Mouse (Mus musculus) liver (tissue): Measurements from ENCODE around the gene Rngtt.

Source experiments
- DNase-seq: peaks from one replicate; pipeline ENCODE4 v3.0.0-alpha.2; 2020; ENCODE audit warnings: mixed read lengths

Gene Rngtt

GRCm38 (mm10) chr4:33446881-33447280, 136.8 kb downstream of the Rngtt start:
- no peak for DNase-seq

DNA sequence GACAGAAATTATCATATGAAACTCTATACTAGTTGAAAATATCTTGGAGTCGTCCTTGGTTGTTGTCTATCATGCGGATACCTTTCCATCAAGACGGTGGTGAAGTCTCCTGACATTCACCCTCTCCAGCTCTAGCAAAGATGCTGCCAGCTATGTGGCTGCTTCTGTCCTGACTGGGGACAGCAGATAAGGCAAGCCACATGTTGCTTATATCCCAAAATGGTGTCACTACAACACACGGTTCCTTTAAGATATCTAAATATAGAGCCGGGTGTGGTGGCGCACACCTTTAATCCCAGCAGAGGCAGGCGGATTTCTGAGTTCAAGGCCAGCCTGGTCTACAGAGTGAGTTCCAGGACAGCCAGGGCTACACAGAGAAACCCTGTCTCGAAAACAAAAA, 140.2 kb downstream of the Rngtt start:
- peak; percentile 64 for DNase-seq

DNA sequence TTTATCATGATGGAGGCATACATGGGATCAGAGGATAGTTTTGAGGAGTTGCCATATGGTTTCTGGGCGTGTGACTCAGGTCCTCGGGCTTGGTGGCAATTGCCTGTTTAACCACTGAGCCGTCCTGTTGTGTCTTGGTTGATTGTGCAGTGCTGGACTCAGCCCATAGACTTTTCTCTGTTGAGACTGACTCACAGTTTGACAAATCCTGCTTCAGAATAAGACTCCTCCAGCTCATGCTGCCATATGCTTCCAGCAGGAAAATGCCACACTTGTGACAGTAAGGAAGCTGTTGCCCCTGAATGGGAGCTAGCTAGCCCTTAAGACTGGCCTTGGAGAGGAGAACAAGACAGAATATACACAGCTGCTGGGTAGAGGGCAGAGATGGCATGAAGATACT, 149.7 kb downstream of the Rngtt start:
- DNase-seq, result no peak

DNA sequence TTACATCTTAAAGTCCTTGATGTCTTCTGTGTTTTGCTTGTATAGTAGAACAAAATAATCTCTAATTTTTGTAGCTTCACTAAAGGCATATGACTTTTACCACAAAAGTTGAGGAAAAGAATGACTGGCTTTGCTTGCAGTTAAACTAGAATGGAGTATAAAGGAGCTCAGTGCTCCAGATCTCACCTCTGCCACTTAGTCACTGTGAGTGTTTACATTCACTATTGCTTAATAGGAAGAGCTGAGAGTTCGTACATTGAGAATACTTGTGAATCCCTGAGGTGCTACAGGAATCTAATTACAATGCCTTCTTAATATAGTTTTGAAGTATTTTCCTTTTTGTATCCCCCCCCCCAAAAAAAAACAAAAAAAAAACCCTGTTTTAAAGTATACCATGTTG, 154.3 kb downstream of the Rngtt start:
- DNase-seq, result no peak

GRCm38 (mm10) chr4:33465871-33466270, 155.8 kb downstream of the Rngtt start:
- DNase-seq, result peak; percentile 74

GRCm38 (mm10) chr4:33466970-33467399, 156.9 kb downstream of the Rngtt start:
- DNase-seq, result peak; percentile 75

DNA sequence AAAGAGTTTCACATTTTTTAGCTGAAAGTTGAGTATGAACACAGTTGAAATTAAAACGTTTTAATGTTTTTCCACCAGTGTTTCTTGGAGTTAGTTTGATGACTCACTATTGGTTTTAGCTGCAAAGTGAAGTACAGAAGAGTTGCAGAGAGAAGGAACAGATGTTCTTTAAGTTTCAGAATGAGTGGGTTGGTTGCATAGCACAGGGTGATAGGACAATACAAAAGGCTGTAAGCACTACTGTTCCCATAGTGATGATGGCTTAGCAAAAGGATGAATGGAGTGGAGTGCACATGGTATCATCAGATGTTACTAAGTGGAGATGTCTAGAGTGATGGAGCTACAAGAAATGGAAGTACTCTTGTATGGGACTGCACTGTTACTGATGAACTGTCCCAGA, 157.5 kb downstream of the Rngtt start:
- no peak for DNase-seq

DNA sequence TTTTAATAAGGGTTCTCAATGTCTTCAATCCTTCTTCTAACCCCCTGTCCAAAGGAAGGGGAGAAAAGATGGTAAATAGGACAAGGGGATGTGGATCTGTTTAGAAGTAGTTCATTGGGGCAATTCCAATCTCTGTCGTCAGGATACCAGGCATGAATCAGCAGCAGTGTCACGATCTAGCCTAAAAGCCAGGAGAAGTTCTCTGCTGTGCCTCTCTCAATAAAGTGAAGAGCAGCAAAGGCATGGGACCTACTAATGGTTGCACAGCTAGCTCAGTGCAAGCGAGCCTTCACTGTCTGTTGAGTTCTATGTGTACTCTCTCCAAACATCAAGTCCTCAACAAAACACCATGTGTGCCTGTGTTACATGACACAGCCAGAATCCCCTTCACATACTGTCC, 158.0 kb downstream of the Rngtt start:
- DNase-seq, result peak; percentile 52

DNA sequence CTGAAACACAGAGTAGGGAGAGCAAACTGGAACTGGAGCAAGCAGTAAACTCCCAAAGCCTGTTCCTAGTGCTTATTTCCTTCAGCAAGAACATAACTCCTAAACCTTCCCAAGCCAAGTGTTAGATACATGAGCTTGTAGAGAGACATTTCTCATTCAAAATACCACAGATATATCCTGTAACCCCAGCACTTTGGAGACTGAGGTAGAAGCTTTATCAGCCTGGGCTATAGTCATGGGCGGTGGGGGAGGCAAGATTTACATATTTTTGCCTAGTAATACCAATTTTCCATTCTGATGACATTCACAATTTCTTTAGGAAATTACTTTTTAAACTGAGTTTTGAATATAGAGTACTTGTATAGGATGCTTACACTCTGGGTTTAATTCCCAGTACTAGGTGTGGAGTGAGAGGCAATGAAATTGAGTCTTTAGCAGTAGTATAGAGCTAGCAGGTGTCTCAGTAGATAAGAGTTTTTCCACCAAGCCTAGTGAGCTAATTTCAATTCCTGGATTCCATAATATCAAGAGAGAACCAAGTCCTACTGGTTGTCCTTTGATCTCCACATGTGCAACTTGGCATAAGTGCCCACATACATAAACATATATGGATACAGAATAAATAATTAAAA, 160.7 kb downstream of the Rngtt start:
- DNase-seq, result peak; percentile 39

GRCm38 (mm10) chr4:33478011-33478785, 168.1 kb downstream of the Rngtt start:
- DNase-seq, result no peak

- no peak for DNase-seq
These were observed 171.6 kb downstream of the Rngtt start for GRCm38 (mm10) chr4:33481721-33482120.

GRCm38 (mm10) chr4:33486050-33486449, 175.9 kb downstream of the Rngtt start:
- DNase-seq, result no peak

- DNase-seq, result no peak
These were observed 181.0 kb downstream of the Rngtt start for GRCm38 (mm10) chr4:33491108-33491507.

DNA sequence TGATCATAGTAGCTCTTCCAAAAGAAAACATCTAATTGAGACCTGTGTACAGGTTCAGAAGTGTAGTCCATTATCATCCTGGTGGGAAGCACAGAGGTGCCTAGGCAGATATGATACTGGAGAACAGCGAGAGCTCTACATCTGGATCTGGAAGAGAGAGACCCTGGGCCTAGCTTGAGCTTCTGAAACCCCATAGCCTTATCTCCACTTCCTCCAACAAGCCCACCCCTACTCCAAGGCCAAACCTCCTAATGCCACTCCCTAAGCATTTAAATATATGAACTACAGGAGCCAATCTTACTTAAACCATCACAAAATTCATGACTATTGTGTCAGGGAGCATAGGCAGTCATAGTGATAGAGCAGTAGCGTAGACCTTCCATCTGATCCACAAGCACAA, 184.3 kb downstream of the Rngtt start:
- no peak for DNase-seq

- DNase-seq, result no peak
These were observed 186.9 kb downstream of the Rngtt start for GRCm38 (mm10) chr4:33496985-33497384.

DNA sequence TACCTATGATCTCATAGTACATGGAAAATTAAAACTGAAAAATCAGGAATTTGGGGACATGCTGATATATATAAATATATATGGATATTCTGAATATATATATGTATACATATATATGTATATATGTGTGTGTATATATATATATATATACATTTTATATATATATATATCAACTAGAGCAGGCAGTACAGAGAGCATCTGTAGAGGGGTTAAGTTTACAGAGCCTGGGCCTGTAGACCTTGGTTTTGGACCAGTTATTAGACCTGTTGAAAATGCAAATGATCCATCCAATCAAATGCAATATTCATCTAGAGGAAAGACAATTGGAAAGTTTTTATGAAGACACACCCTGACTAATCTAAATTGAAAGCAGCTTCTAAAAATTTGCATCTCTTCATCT, 187.5 kb downstream of the Rngtt start:
- no peak for DNase-seq

DNA sequence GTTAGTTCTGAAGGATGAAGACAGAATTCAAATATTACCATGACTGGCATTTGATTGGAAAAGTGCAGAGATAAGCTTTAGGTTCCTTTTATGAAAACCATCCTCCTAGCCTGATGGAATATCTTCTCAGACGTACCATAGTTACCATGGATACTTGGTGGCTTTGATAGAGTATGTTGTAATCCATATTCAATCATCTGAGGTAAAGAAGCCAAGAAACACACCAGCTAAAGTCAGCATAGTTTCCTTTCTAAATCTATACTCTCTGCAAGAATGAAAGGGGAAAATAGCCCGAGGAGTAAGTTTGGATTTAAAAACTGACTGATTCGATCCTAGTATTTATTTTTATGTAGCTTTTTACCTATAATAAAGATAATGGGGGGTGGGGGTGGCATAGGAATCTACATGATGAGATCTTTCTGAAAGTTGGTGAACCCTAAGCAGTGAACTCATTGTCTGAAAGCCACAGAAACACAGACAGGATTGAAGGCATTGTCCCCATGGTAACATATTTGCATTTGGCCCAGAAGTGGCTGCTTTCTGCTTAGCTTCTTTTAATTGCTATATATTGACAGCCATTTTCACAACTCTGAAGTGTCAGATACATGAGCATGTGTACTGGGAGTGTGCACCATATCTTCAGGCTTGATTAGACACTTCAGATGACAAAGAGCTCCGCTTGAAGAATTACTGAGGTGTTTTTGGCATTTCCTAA, 188.2 kb downstream of the Rngtt start:
- no peak for DNase-seq

DNA sequence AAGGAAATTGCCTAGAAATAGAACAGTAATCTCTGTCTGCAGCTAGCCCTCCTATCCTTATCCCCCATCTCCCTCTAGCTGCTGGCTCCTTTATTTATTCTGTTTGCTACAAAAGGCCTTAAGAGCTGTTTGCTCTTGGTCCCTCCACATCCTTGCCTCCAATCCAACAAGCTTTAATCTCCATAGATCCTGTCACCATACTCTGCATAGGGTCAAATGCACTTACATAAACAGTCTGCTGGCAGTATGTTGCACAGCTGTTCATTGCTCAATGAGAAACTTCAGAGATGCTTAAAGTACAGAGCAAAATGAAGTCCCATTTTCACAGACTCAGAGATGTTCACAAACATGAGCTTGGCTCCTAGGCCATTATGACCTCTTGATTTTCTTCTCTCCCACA, 196.5 kb downstream of the Rngtt start:
- DNase-seq, result no peak

DNA sequence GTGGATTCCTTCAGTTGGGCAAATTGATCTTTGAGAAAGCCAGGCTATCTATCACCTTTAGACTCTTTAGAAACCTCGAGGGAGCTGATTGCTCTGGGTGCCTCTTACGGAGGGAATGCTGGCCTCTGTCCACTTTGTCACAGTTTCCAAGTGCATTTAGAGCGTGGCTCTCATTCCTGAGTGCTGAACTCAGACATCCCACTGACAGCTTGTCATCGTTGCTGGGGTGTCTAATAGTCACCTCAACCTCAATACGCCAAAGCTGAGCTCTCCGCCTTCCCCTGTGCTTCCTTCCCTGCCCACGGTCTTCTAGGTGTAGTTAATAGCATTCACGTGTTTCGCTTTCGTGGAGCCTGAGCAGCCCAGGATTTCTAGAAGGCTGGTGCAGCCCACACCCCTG, 200.4 kb downstream of the Rngtt start:
- no peak for DNase-seq

DNA sequence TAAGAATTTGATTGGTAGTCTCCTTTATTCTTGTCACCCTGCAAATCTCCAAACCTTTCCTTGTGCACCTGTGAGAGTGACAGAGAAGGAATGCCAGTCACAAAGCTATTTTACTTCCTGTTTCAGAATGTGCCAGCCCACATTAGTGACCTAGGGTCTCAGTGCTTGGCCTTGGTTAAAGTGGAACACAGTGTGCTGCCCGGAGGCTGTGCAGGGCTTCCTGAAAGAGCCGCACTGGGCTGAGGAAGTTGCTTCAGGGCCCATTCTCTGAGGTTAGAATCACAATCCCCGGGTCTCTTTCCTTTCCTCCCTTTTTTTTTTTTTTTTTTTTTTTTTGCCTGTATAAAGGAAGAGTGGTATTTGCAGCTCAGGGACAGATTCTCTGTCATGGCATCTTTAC, 203.3 kb downstream of the Rngtt start:
- DNase-seq, result no peak

- DNase-seq, result no peak
These were observed 204.2 kb downstream of the Rngtt start for GRCm38 (mm10) chr4:33514108-33515000.

GRCm38 (mm10) chr4:33520196-33520595, 210.1 kb downstream of the Rngtt start:
- DNase-seq, result no peak

DNA sequence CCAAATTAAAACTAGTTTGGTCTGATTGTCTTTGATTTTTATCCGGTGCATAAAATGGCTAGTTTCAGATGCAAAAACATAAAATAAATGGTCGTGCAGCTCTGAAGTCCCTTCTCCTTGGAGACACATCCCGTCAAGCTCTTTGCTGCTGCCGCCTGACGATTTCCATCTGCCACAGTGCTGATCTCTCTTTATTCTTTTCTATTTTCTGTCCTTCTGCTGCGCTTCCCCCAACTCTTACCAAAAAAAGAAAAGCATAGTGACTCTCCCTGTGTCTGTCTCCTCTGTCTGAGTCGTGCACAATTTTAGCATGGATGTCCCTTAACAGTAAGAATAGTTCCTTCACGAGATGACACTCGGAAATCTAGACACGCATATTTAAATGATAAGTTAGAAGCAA, 210.8 kb downstream of the Rngtt start:
- no peak for DNase-seq
